Mouse (Mus musculus): ENCODE results near the gene Slc25a21. TPM values are rescaled to one million over a fixed set of nuclear protein-coding genes. Genes with fewer than 3 reads are reported as not detected.

Gene Slc25a21
- total RNA-seq, 2 experiments from 2014 or later = 0.35 to 0.91 TPM

GRCm38 (mm10) chr12:57184401-57185147, 12.7 kb downstream of the Slc25a21 start:
- no peak for DNase-seq

- DNase-seq = no peak
Measured at GRCm38 (mm10) chr12:57179465-57180188, 17.6 kb downstream of the Slc25a21 start.

- DNase-seq = no peak
Measured at GRCm38 (mm10) chr12:57178818-57179217, 18.5 kb downstream of the Slc25a21 start.

- no peak for DNase-seq
Measured at GRCm38 (mm10) chr12:57163294-57163693, 34.0 kb downstream of the Slc25a21 start.

GRCm38 (mm10) chr12:57162840-57163239, 34.4 kb downstream of the Slc25a21 start:
- no peak for DNase-seq

- DNase-seq = no peak
Measured at GRCm38 (mm10) chr12:57159904-57160303, 37.4 kb downstream of the Slc25a21 start.

- no peak for DNase-seq
Measured at GRCm38 (mm10) chr12:57158266-57158665, 39.0 kb downstream of the Slc25a21 start.

- peak in 1 of 2 experiments; percentile 2 for DNase-seq
Measured at GRCm38 (mm10) chr12:57138937-57139336, 58.3 kb downstream of the Slc25a21 start.

- DNase-seq = no peak
Measured at GRCm38 (mm10) chr12:57137809-57138208, 59.5 kb downstream of the Slc25a21 start.

GRCm38 (mm10) chr12:57118602-57119001, 78.7 kb downstream of the Slc25a21 start:
- no peak for DNase-seq

- DNase-seq = no peak
Measured at GRCm38 (mm10) chr12:57115516-57115915, 81.8 kb downstream of the Slc25a21 start.

- no peak for DNase-seq
Measured at GRCm38 (mm10) chr12:57109363-57109762, 87.9 kb downstream of the Slc25a21 start.

GRCm38 (mm10) chr12:57102322-57102721, 95.0 kb downstream of the Slc25a21 start:
- DNase-seq = no peak

GRCm38 (mm10) chr12:57100549-57100948, 96.7 kb downstream of the Slc25a21 start:
- DNase-seq = no peak

GRCm38 (mm10) chr12:57099066-57099465, 98.2 kb downstream of the Slc25a21 start:
- no peak for DNase-seq

GRCm38 (mm10) chr12:57098371-57098770, 98.9 kb downstream of the Slc25a21 start:
- no peak for DNase-seq

- DNase-seq = no peak
Measured at GRCm38 (mm10) chr12:57093107-57093506, 104.2 kb downstream of the Slc25a21 start.

GRCm38 (mm10) chr12:57084519-57084918, 112.8 kb downstream of the Slc25a21 start:
- DNase-seq = no peak

- DNase-seq = no peak
Measured at GRCm38 (mm10) chr12:57083533-57083932, 113.7 kb downstream of the Slc25a21 start.

- DNase-seq = no peak
Measured at GRCm38 (mm10) chr12:57076606-57077005, 120.7 kb downstream of the Slc25a21 start.

GRCm38 (mm10) chr12:57072616-57073015, 124.7 kb downstream of the Slc25a21 start:
- DNase-seq = no peak

- DNase-seq = no peak
Measured at GRCm38 (mm10) chr12:57068607-57069006, 128.7 kb downstream of the Slc25a21 start.

- no peak for DNase-seq
Measured at GRCm38 (mm10) chr12:57019737-57020136, 177.5 kb downstream of the Slc25a21 start.

GRCm38 (mm10) chr12:57016845-57017244, 180.4 kb downstream of the Slc25a21 start:
- DNase-seq = no peak
